Mouse (Mus musculus) lung, adult 2 months (tissue): ENCODE measurements around the gene Tbc1d22b. TPM values are rescaled to one million over a fixed set of nuclear protein-coding genes. Genes with fewer than 3 reads are reported as not detected.
A peak's percentile ranks its signal among the peaks of the same experiment; 100 is the strongest.

ENCODE experiments used
- DNase-seq: peaks from one replicate; pipeline ENCODE4 v3.0.0; 2022
- H3K4me1 ChIP-seq: fragments of 200-500 bp; 2 replicates; pipeline ENCODE4 v1.6.1; 2011; ENCODE audit warnings: low read length; ENCODE audit not compliant: control insufficient read depth, insufficient read depth
- H3K4me3 ChIP-seq: fragments of 200-500 bp; replicated peaks from 2 replicates; pipeline ENCODE3; 2011; ENCODE audit warnings: low read depth, mild to moderate bottlenecking, control low read depth, low read length; ENCODE audit errors: extremely low read depth
- CTCF ChIP-seq: fragments of 200-500 bp; IDR thresholded peaks from 2 replicates; pipeline ENCODE4 v1.5.1; 2011; ENCODE audit warnings: mild to moderate bottlenecking, low read length, control low read depth; ENCODE audit not compliant: insufficient read depth
- POLR2A ChIP-seq: fragments of 200-500 bp; IDR thresholded peaks from 2 replicates; pipeline ENCODE4 v1.6.1; 2011; ENCODE audit warnings: low read depth, mild to moderate bottlenecking, control low read depth, low read length, borderline replicate concordance; ENCODE audit errors: extremely low read depth
- WGBS: fragments of 180-500 bp; shearing (Covaris S2); methylation state at CpG from one replicate; pipeline ENCODE4 v1.1.7; 2018; 5-methylcytosine and 5-hydroxymethylcytosine counted together
- polyA plus RNA-seq: library from polyadenylated mRNA; depleted of rRNA; stranded (reverse); fragments of >200 nt; gene quantifications from 2 replicates; pipeline ENCODE4 v1.2.3, GENCODE M21; 2012; rRNA removed

Tbc1d22b gene
- 16.5 and 17.7 TPM in 2 replicates for polyA plus RNA-seq

DNA sequence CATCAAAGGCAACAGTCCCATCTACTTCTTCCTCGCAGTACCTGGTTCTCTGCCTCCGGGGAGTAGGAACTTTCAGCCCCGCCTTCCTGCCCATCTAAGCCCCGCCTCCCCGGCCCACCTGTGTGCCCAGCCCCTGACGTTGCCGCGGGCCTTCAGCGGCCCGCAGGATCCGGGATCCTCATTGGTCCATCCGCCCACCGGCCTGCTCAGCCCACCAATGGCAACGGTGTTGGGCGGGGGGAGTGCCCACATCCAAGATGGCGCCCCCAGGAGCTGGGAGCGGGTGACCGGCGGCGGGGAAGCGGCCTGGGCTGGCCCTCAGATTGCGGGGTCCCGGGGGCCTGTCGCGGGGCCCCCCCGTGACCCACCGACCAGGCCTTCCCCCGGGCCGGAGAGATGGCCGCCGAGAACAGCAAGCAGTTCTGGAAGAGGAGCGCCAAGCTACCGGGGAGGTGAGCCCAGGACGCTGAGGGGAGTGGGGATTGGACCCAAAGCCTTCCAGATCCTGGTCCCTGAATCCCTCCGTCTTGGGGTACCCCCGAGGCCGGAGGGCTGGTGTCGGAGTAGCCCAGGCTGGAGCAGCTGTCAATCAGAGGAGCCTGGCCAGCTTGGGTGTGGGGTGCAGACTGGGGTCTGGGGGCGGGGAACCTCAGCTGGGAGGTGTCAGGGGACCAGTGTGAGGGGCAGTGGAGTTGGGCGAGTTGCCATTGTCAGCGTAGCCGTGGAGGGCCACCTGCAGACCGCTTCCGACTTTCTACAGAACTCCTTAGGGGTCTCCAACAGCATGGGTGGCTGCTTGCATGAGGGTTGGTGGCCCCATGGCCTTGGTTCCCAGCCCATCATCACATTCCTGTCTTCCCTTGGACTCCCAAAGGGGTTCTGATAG is at the start of gene Tbc1d22b, which contains the start of gene Gm17657:
Gene Tbc1d22b, plus strand, starts transcription at position 243 of the 886 bp plus-strand sequence.
Gene Gm17657, minus strand, starts transcription at position 96 of the 886 bp plus-strand sequence.
- TF ChIP-seq POLR2A (0 out of 2 replicates have a peak, but pooled peaks have one; percentile 37), CTCF (no peak)
- DNase-seq: peak; percentile 91
- WGBS: under 1% methylated on average over 44 of the region's 44 CpGs
- Histone ChIP-seq H3K4me1 (peaks cover 4% of the 10 kb centered on the region), H3K4me3 (peak within 1 kb of the TSS; percentile 79)

DNA sequence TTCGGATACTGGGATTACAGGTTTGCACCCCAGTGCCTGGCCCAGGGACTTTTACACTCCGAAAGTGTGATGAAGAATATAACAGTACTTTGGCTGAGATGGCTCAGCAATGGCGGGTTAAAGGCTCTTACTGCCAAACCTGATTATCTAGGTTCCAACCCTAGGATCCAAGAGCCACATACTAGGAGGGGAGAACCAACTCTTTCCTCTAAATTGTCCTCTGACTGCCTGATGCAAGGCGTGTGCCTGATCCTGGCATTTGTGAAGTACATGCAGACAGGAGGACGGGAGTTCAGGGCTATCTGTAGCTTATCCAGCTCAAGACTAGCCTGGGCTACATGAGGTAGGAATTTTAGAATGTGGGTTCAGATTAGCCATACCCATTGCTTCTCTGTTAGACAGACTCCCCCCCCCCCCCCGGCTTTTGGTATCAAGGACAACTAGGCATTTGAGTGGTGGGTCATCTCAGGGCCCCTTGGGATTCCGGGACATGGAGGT is 49.3 kb upstream of the Tbc1d22b start:
- no peak for DNase-seq
- 72% methylated on average over 7 of the region's 7 CpGs for WGBS
- Histone ChIP-seq H3K4me1 (peaks cover 9% of the 10 kb centered on the region), H3K4me3 (no peak overlapping the region)
- TF ChIP-seq POLR2A (no peak), CTCF (no peak)

DNA sequence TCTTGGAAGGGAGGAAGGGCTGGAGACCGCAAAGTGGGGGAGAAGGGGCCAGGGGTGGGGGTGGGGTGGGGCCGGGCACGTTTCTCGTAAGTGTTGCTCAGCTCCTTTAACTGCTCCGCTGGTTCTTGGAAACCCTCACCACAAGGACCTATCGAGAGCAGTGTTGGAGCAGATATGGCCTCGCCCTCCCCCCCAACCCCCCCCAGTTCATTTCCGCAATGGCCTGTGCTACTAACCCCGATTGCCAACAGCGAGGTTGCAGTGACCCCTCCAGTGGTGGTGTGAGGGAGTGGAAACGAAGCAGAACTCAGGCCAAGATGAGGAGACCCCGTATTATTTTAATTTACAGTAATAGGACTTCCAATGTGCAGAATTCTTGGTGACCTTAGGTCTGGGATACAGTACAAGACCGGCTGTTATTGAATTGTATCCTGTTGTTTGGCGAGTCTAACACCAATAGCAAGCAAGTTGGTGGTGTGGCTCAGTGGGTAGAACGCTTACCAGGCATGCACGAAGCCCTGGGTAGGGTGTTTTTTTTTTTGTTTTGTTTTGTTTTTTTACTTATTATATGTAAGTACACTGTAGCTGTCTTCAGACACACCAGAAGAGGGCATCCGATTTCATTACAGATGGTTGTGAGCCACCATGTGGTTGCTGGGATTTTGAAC is 48.6 kb upstream of the Tbc1d22b start:
- DNase-seq: no peak
- Histone ChIP-seq H3K4me1 (peaks cover 9% of the 10 kb centered on the region), H3K4me3 (no peak overlapping the region)
- 50% methylated on average over 17 of the region's 17 CpGs for WGBS
- TF ChIP-seq CTCF (no peak), POLR2A (no peak)

DNA sequence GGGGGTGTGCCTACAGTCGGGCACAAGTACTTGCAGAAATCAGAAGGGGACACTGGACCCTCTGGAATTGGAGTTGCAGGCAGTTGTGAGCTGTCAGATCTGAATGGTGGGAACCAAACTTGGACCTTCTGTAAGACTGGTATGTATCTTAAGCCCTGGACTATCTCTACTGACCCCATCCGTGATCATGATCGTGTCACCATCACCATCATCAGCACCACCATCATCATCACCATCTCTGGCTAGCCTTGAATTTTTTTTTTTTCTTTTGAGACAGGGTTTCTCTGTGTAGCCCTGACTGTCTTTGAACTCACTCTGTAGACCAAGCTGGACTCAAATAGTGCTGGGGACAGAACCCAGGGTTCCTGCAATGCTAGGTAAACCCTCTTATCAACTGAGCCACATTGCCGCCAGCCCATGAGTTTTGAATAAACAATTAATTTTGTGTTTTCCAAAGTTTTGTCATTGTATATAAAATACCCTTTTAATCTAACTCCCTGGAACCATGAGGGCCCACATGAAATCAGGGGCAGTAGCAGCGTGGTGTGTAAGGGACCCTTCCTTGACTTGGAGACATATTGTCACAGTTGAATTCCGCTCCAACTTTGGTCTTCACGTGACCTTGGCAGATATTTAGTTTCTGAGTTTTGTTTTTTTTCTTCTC is 47.4 kb upstream of the Tbc1d22b start:
- Histone ChIP-seq H3K4me3 (no peak overlapping the region), H3K4me1 (peaks cover 9% of the 10 kb centered on the region)
- TF ChIP-seq CTCF: no peak
- TF ChIP-seq POLR2A: no peak
- no peak for DNase-seq
- 66% methylated on average over 7 of the region's 7 CpGs for WGBS

DNA sequence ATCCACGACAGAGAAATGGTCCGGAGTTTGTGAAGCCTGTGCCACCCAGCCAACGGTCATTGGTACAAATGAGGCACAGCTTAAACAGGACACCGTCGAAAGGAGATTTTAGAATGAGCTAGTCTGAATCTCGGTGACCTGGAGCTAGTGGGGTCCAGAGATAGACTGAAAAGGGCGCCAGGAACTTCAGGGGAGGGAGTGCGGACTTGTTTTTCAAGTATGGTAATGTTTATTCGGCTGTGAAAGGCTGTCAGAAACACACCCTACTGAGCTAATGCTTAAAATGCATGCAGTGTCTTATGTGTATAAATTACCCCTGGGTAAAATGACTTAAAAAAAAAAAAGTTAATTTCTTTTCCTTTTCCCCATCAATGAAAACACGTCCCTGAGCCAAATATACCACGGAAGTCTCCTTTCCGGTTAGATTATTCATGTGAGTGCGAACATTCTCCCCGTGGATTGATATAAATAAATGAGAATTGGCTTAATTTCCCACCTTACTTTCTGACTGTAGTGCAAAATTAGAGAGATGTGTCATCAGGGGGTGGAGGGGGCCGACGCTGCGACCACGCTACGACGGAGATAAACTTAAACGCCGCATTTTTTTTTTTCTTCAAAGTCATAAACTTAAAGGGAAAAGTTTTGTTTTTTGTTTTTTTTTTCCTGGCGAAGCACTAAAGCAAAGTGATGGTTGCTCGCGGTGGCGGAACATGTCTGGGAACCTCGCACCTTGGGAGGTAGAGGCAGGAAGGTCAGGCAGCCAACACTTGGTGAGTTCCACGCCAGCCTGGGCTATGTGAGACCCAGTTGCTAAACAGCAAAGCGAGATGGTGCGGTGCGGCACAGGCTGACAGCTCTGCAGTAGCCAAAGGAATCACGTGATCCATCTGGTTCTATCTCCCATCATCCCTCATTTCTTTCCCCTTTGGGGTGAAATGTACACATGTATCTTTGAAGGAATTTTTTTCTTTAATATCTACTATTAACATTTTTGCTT is 46.6 kb upstream of the Tbc1d22b start:
- no peak for TF ChIP-seq POLR2A
- TF ChIP-seq CTCF: no peak
- DNase-seq: no peak
- 11% methylated on average over 32 of the region's 32 CpGs for WGBS
- H3K4me3 ChIP-seq: no peak overlapping the region
- peaks cover 9% of the 10 kb centered on the region for H3K4me1 ChIP-seq

DNA sequence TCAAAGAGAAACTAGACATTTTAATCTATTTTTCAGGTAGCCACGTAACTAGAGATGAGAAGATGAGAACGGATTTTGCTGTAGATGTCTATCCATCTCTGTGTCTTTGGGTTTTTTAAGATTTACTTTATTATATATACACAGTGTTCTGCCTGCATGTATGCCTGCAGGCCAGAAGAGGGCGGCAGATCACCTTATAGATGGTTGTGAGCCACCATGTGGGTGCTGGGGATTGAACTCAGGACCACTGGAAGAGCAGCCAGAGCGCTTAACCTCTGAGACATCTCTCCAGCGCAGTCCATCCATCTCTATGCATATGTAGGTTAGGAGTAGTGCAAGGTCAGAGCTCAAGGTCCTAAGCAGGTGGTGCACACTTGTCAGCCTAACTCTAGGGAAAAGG is 45.9 kb upstream of the Tbc1d22b start:
- DNase-seq: no peak
- H3K4me1 ChIP-seq: peaks cover 9% of the 10 kb centered on the region
- WGBS: 85% methylated on average over 5 of the region's 5 CpGs

DNA sequence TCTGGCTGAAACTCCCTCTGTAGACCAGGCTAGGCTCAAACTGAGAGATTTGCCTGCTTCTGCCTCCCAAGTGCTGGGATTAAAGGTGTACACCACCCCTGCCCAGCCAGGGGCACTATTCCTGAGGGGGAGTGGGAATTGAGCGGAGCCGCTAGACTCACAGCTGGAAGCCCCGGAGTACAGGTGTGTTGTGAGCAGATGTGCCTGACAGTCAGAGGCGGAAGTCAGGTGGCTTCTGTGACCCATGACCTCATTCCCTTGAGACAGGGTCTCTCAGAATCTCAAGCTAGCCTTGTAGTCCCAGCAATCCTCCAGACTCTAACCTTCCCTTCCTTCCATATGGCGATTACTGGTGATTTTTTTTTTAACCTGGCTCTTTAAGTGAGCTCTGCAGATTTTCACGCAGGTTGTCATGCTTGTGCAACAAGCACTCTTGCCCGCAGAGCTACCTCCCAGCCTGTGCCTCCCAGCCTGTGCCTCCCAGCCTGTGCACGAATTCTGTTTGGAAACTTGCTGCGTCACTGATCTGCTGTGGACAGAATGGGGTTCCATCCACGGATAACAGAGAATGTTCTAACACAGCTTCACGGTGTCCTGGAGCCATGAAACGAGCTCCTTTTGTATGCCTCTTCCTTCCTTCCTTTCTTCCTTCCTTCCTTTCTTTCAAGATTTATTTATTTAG is 40.5 kb upstream of the Tbc1d22b start:
- Histone ChIP-seq H3K4me3 (no peak overlapping the region), H3K4me1 (no peaks in the 10 kb centered on the region; the same call in 1 of the 2 replicates)
- WGBS: 61% methylated on average over 12 of the region's 12 CpGs
- DNase-seq: no peak
- no peak for TF ChIP-seq CTCF
- TF ChIP-seq POLR2A: no peak

More for the DNA sequence above, 45.9 kb upstream of the Tbc1d22b start:
- TF ChIP-seq CTCF (0 out of 2 replicates have a peak, but pooled peaks have one; percentile 11), POLR2A (no peak)
- H3K4me3 ChIP-seq: no peak overlapping the region

DNA sequence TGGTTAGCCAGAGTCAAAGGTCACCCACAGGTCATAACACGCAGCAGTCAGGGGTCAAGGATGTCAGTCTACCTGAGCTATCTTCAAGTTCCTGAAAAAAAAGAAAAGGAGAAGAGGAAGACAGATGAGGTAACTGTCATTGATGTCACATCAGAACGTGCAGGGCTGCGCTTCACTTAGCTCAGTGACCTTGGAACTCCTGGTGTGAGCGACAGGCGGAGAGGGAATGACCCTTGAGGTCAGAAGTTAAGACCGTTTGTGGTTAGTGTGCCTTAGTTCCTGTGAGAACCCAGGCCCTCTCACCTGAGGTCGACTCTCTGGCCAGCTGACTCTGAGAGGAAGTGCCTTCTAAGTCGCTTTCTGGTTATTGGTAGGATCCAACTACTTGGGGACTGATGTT is 38.9 kb upstream of the Tbc1d22b start:
- DNase-seq: no peak
- no peak for TF ChIP-seq CTCF
- TF ChIP-seq POLR2A: no peak
- WGBS: 62% methylated on average over 8 of the region's 8 CpGs
- no peak overlapping the region for H3K4me3 ChIP-seq
- H3K4me1 ChIP-seq: no peaks in the 10 kb centered on the region; the same call in 1 of the 2 replicates
